Mouse (Mus musculus) embryonic stem cell, embryonic (primary cell): ENCODE data around the gene Tcte2.

Experiments
- CTCF ChIA-PET, 4 experiments: fragments of 300-600 bp in 2 of 4; fragments of 350-600 bp in 2 of 4; sonication (Branson Sonifier 250); formaldehyde crosslinking; loops; one replicate each; lab custom pipeline; 2022; ENCODE audit warnings: inconsistent platforms in 2 of 4; lab: Charles Lee
- POLR2A ChIA-PET, 4 experiments: fragments of 300-600 bp in 2 of 4; fragments of 350-600 bp in 2 of 4; sonication (Branson Sonifier 250); formaldehyde crosslinking; loops; one replicate each; lab custom pipeline; 2022; ENCODE audit warnings: antibody characterized with exemption in 4 of 4, inconsistent platforms in 1 of 4; lab: Charles Lee

The Tcte2 gene

DNA sequence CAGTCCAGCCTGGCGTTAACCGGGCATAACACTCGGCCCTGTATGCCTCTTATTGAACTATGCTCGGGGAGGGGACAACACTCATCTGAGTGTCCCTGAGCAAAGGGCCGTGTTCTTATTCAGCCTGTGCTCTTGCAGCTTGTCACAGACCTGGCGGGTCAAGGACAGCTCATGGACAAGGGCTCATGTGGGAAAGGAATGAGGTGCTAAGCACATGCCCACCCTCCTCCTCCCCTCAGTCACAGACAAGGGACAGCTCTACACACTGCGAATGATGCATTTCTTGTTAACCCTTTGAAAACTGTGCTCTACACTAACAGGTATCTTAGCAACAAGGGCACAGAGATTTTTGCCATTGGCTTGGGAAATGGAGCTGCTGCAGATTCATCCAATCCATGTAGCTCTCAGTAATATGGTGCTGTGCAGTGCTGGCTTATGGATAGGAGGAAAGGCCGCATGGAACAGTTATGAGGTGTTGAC lies 25.8 kb downstream of the Tcte2 start:
- ChIA-PET POLR2A (interaction anchor here in 3 of 4 experiments (0.6 to 1.6 kb wide), 9 partner anchors 9 to 77 kb away, joined by 3 to 6 read pairs (median 4); no protein-coding TSS in a partner anchor), CTCF (interaction anchor here in 1 of 4 experiments (0.5 to 0.9 kb wide), 2 partner anchors 18 to 1201 kb away, joined by 3 to 4 read pairs; no protein-coding TSS in a partner anchor)

DNA sequence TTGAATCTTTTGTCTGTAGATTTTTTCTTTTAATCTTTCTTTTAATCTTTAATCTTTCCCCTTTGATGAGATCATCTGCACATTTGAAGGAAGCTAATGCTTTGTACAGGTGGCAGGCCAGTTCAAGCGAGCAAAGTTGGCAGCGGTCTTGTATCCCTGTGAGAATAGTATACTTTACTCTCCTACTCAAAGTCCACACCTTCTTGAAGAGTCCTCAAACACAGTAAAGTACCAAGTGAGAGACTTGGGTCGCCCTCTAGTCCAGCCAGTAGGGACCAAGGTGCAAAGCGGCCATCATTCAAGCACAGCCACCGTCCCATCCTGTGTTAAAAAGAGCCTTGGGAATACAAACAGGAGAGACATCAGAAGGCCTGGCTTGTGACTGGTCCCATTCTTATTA lies 26.6 kb downstream of the Tcte2 start:
- ChIA-PET POLR2A (interaction anchor here in 2 of 4 experiments (1.0 to 1.6 kb wide), 3 partner anchors 12 to 51 kb away, joined by 4 to 5 read pairs (median 4); no protein-coding TSS in a partner anchor), CTCF (interaction anchor here in 1 of 4 experiments (0.7 kb wide), 1 partner anchor 96 kb away, joined by 3 read pairs; no protein-coding TSS in a partner anchor)

GRCm38 (mm10) chr17:13733971-13734370 lies 27.7 kb downstream of the Tcte2 start:
- CTCF ChIA-PET, result no interaction called here
- POLR2A ChIA-PET, result interaction anchor here in 1 of 4 experiments (2.9 kb wide), 1 partner anchor 51 kb away, joined by 16 read pairs; no protein-coding TSS in a partner anchor

DNA sequence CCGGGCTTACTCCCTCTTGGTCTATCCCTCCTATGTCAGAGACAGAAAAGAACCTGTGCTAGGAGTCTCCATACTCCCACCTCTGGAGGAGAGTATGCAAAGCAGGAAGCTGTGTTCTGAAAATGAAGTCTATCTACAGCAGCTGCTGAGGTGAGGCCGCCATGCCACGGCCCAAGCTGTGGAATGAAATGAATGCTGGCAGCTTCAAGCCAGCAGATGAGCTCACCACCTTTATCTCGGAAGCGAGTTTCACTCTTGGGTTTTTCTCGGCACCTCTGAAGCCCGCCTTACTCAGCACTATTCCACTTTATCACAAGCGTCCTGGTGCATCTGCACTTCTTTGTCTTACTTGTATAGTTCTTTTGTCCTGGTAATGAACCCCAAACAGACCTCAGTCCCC lies 28.9 kb downstream of the Tcte2 start:
- CTCF ChIA-PET, result interaction anchor here in 1 of 4 experiments (1.6 kb wide), 1 partner anchor 10 kb away, joined by 4 read pairs; no protein-coding TSS in a partner anchor
- POLR2A ChIA-PET, result interaction anchor here in 3 of 4 experiments (0.6 to 2.9 kb wide), 11 partner anchors 10 to 73 kb away, joined by 3 to 17 read pairs (median 5); no protein-coding TSS in a partner anchor

- POLR2A ChIA-PET, result interaction anchor here in 2 of 4 experiments (0.7 to 2.9 kb wide), 12 partner anchors 11 to 50 kb away, joined by 3 to 17 read pairs (median 6); no protein-coding TSS in a partner anchor
Observed at GRCm38 (mm10) chr17:13731727-13732112, 29.9 kb downstream of the Tcte2 start.

DNA sequence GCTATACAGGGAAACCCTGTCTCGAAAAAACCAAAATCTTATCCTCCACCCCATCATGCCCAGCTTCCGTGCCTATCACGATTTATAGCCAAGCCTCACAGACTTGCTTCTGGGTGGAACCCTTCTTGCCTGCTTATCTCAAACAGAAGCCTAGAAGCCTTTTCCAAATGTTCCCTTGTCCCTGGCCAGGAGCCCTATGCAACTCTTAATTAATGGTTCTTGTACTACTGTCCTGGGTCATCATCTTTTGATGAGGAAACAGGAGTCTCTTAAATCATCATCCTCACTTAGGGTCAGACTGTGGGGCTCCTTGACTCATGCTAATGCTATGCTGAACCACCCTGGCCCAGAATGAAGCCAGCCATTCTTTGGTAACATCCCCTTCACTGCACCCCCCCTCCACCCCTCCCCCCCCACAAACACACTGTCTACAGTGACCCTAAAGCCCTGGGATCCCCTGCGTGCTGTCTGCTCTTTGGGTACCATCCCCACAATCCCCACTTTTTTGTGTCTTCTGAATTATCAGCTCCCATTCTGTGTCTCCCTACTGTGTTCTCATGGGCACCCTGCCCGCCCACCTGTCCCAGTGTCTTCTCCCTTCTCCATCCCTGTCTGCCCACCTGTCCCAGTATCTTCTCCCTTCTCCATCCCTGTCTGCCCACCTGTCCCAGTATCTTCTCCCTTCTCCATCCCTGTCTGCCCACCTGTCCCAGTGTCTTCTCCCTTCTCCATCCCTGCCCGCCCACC lies 30.5 kb downstream of the Tcte2 start:
- ChIA-PET POLR2A (interaction anchor here in 2 of 4 experiments (0.7 to 2.9 kb wide), 11 partner anchors 12 to 49 kb away, joined by 3 to 17 read pairs (median 6); no protein-coding TSS in a partner anchor), CTCF (interaction anchor here in 2 of 4 experiments (0.6 to 1.6 kb wide), 2 partner anchors 8 to 1508 kb away, joined by 3 to 4 read pairs; no protein-coding TSS in a partner anchor)

More at GRCm38 (mm10) chr17:13731727-13732112, 29.9 kb downstream of the Tcte2 start:
- CTCF ChIA-PET, result interaction anchor here in 1 of 4 experiments (1.6 kb wide), 1 partner anchor 9 kb away, joined by 4 read pairs; no protein-coding TSS in a partner anchor

- ChIA-PET POLR2A (interaction anchor here in 2 of 4 experiments (0.9 to 1.3 kb wide), 4 partner anchors 14 to 69 kb away, joined by 3 to 6 read pairs (median 4); no protein-coding TSS in a partner anchor), CTCF (interaction anchor here in 1 of 4 experiments (0.6 kb wide), 1 partner anchor 43 kb away, joined by 3 read pairs; no protein-coding TSS in a partner anchor)
Observed at GRCm38 (mm10) chr17:13726832-13727355, 34.7 kb downstream of the Tcte2 start.

DNA sequence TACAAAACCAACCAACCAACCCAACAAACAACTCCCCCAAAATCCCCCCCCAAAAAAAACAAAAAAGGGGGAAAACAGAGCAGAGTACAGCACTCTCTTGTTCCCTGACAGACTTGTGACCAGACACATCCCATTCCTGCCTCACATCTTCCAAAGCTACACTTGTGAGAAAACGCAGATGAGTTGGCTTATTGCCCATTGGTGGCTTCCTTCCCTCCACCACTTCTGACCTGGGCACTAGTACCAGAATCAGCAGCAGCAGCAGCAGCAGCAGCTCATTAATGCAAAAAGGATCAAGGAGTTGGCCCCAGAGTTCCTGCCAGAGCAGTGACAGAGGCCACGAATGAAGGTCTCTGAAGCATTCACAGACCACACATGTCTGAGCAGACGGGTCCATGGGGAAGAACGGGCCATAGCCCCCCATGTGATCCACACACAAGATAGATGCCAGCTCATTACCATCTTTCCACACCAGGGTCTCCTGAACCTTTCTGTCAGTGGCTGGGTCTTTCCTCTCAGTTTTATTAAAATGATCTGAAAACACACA lies 36.5 kb downstream of the Tcte2 start:
- POLR2A ChIA-PET, result interaction anchor here in 2 of 4 experiments (0.7 to 1.8 kb wide), 5 partner anchors 12 to 35 kb away, joined by 3 to 4 read pairs (median 3); no protein-coding TSS in a partner anchor
- CTCF ChIA-PET, result interaction anchor here in 1 of 4 experiments (0.6 to 0.7 kb wide), 2 partner anchors 146 to 931 kb away, joined by 8 to 9 read pairs; no protein-coding TSS in a partner anchor

GRCm38 (mm10) chr17:13722434-13722833 lies 39.2 kb downstream of the Tcte2 start:
- ChIA-PET CTCF (interaction anchor here in 1 of 4 experiments (0.9 kb wide), 1 partner anchor 10 kb away, joined by 4 read pairs; no protein-coding TSS in a partner anchor), POLR2A (interaction anchor here in 3 of 4 experiments (0.6 to 1.4 kb wide), 5 partner anchors 13 to 144 kb away, joined by 3 to 9 read pairs (median 3); no protein-coding TSS in a partner anchor)

GRCm38 (mm10) chr17:13721372-13721771 lies 40.3 kb downstream of the Tcte2 start:
- CTCF ChIA-PET, result no interaction called here

GRCm38 (mm10) chr17:13720187-13720586 lies 41.4 kb downstream of the Tcte2 start:
- CTCF ChIA-PET, result no interaction called here
- POLR2A ChIA-PET, result interaction anchor here in 1 of 4 experiments (1.0 kb wide), 1 partner anchor 12 kb away, joined by 3 read pairs; no protein-coding TSS in a partner anchor

More at GRCm38 (mm10) chr17:13721372-13721771, 40.3 kb downstream of the Tcte2 start:
- POLR2A ChIA-PET, result no interaction called here

DNA sequence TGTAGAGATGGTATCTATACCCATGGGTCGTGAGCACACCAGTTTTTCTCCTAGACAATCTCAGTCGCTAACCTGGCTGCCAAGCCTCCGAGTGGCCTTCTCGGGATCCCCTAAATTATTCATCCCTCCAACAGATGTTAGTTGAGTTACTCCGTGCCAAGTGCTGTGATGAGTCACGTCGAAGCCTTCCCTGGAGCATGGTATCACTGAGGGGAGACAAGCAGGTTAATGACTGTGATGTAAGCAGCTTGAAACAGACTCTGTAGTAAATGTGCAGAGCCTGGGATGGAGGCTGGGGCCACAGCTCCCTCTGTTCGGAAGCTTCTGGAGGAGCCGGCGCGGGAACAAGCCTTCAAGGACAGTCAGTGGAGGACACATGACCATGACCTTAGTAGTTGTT lies 44.2 kb downstream of the Tcte2 start:
- POLR2A ChIA-PET, result interaction anchor here in 2 of 4 experiments (0.6 to 1.5 kb wide), 6 partner anchors 14 to 1064 kb away, joined by 3 to 4 read pairs (median 4); partner anchors contain the start of gene Afdn (in 1 of the 2)
- CTCF ChIA-PET, result interaction anchor here in 1 of 4 experiments (1.4 kb wide), 1 partner anchor 18 kb away, joined by 3 read pairs; no protein-coding TSS in a partner anchor

DNA sequence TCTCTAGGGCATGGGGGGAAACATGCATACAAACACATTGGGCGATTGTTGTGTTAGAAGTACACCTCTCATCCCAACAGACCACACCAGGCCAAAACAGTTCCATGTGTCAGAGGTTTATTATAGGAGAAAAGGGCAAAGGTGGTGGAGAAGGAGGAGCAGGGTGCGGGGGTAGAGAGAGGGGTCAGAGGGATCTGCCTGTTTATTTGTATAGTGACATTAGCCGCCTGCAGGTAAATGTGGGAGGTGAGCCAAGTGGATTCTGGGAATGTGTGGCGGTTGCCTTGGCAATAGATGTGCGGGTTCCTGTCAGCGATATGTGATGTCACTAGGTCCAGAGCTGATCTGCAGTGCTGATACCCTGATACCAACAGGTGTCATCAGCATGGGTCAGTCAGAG lies 45.3 kb downstream of the Tcte2 start:
- ChIA-PET POLR2A (interaction anchor here in 1 of 4 experiments (0.6 kb wide), 1 partner anchor 94 kb away, joined by 3 read pairs; no protein-coding TSS in a partner anchor), CTCF (no interaction called here)

DNA sequence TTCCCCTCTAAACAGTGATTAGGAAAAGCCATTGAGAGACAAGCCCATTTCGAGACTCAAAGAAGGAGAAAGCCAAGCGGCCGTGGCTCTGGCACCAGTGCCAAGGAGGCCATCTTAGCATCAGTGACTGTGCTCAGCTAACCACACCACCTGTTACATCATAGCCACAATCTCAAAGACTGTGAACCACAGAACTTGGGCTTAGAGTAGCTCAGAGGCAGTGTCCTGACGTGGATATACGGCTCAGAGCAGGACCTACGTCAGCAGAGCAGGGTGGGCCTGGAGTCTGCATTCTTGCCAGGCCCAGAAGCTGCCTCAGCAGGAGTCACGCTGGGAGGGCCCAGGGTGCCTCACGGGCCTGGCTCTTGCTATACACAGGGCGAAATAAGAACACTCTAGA lies 46.1 kb downstream of the Tcte2 start:
- POLR2A ChIA-PET, result interaction anchor here in 2 of 4 experiments (1.5 to 1.6 kb wide), 2 partner anchors 32 kb away, joined by 3 to 5 read pairs; no protein-coding TSS in a partner anchor
- CTCF ChIA-PET, result no interaction called here

DNA sequence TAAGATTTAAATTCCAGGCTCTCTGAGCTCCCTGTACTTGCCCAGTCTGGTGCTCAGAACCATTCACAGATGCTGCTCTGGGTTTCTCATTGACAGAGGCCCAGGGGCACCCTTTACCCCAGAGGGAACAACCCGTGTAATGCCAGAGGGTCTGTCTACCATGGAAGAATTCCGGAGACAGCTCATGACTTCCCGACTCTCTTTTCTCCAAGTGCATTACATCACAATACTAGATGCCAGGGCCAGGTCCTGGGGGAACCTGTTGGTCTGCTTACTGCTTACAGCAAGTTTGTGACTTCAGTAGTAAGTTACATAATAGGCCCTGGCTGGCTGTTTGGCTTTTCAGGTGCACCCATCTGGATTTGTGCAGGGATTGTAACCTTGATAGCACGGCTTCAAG lies 47.0 kb downstream of the Tcte2 start:
- ChIA-PET CTCF (no interaction called here), POLR2A (interaction anchor here in 2 of 4 experiments (0.9 to 1.6 kb wide), 6 partner anchors 10 to 33 kb away, joined by 3 to 7 read pairs (median 4); no protein-coding TSS in a partner anchor)

GRCm38 (mm10) chr17:13714128-13714527 lies 47.5 kb downstream of the Tcte2 start:
- ChIA-PET POLR2A (interaction anchor here in 2 of 4 experiments (0.9 to 1.7 kb wide), 6 partner anchors 9 to 32 kb away, joined by 3 to 7 read pairs (median 4); no protein-coding TSS in a partner anchor), CTCF (no interaction called here)

DNA sequence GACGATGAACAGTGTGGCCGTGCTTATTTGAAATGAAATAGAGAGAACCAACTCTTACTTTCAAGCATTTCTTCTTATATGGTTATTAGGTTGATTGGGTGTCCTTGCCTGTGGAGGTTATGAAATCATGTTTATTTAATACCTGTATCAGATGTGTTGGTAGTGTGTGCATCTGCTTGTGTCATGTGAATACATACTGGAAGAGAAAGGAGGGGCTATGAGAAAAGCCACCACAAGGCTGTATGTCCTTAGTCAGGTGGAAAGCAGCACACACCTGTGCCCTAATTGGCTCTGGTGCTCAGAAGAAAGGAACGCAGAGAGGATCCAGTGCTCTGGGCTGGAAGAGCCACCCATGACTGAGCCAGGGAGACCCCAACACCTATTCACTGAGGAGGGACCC lies 49.1 kb downstream of the Tcte2 start:
- POLR2A ChIA-PET, result interaction anchor here in 1 of 4 experiments (1.0 to 1.7 kb wide), 2 partner anchors 15 to 29 kb away, joined by 3 to 7 read pairs; no protein-coding TSS in a partner anchor
- CTCF ChIA-PET, result no interaction called here
